Mouse (Mus musculus): ENCODE measurements around the gene Tead1.

- TF ChIP-seq CTCF (IDR thresholded peaks at IDR 0.05; ENCODE audit: low read depth) (no peak), EP300 (IDR thresholded peaks at IDR 0.05; ENCODE audit: low read depth) (no peak)
Measured at GRCm38 (mm10) chr7:112705870-112706269, 26.8 kb downstream of the Tead1 start.
